9 mouse cellular contexts compared by ENCODE assay signal in genomic region chr16:18233919-18234670, GRCm38 (mm10). TPM values are rescaled to one million over a fixed set of nuclear protein-coding genes. Genes with fewer than 3 reads are reported as not detected.
A peak's percentile ranks its signal among the peaks of the same experiment; 100 is the strongest.
DNase-seq lines count a peak whose midpoint lies in the region; ATAC-seq and TF ChIP-seq lines count a peak whose summit lies in the region.
"Had no signal": no experiment of that assay in that cellular context is flagged by ENCODE, and none has a peak within 500 bp of the region (broad histone marks: within the 10 kb centered on the region; RNA-seq: fewer than 3 reads in every experiment).

No protein-coding gene starts in this region.

- H3K4me1 ChIP-seq in heart, adult 2 months (ENCODE audit: control insufficient read depth, insufficient read depth, low read length) = peaks cover 24% of the 10 kb centered on the region
- peaks cover 24% of the 10 kb centered on the region for H3K4me1 ChIP-seq in forebrain, embryonic 14.5 days (ENCODE audit: control insufficient read depth, insufficient read depth, low read length)
- H3K4me1 ChIP-seq in liver, embryonic 11.5 days (replicated peaks; ENCODE audit: control insufficient read depth, insufficient read depth, low read length) = peaks cover 12% of the 10 kb centered on the region

- no peaks in the 10 kb centered on the region for H3K9me3 ChIP-seq in forebrain, embryonic 14.5 days (replicated peaks; ENCODE audit: control insufficient read depth, low read length)
- no peaks in the 10 kb centered on the region for H3K9me3 ChIP-seq in liver, embryonic 11.5 days (ENCODE audit: control insufficient read depth, low read length)

- H3K36me3 ChIP-seq in heart, adult 2 months (ENCODE audit: control insufficient read depth, insufficient read depth, low read length) = no peaks in the 10 kb centered on the region
- H3K36me3 ChIP-seq in forebrain, embryonic 14.5 days (ENCODE audit: control insufficient read depth, insufficient read depth, low read length) = peaks cover 20% of the 10 kb centered on the region
- H3K36me3 ChIP-seq in liver, embryonic 11.5 days (ENCODE audit: control insufficient read depth, insufficient read depth, low read length) = peaks cover 10% of the 10 kb centered on the region
- H3K36me3 ChIP-seq in splenic B cell, adult 2 months (ENCODE audit: control insufficient read depth, insufficient read depth, low read length, poor library complexity, severe bottlenecking) = 0 out of 2 replicates have a peak, but pooled peaks cover 2% of the 10 kb centered on the region

- no peak for TF ChIP-seq CTCF in heart, adult 2 months (IDR thresholded peaks at IDR 0.05)

- peak; percentile 2 for ATAC-seq in CD4-positive, CD25-positive, alpha-beta regulatory T cell, adult 4 months
- ATAC-seq in forebrain, embryonic 14.5 days = peak; percentile 11
- no peak for ATAC-seq in liver, embryonic 11.5 days (replicated peaks; ENCODE audit: low FRiP score)

- WGBS in heart, adult 2 months = 10% methylated on average over 13 of the region's 13 CpGs
- 16% methylated on average over 13 of the region's 13 CpGs for WGBS in forebrain, embryonic 14.5 days
- 23% methylated on average over 13 of the region's 13 CpGs for WGBS in liver, embryonic 11.5 days

- peak overlapping the region; percentile 90 for H3K4me2 ChIP-seq in forebrain, embryonic 14.5 days (ENCODE audit: low read length)
- peak overlapping the region; percentile 88 for H3K4me2 ChIP-seq in liver, embryonic 11.5 days

- TF ChIP-seq EP300 in heart, adult 2 months (IDR thresholded peaks at IDR 0.05; ENCODE audit: insufficient read depth, low read depth, low read length) = no peak

- peak overlapping the region; percentile 78 for H3K27ac ChIP-seq in heart, adult 2 months
- peak overlapping the region; percentile 88; the same call in 1 of the 2 replicates for H3K27ac ChIP-seq in forebrain, embryonic 14.5 days (ENCODE audit: low read depth, low read length)
- no peak overlapping the region for H3K27ac ChIP-seq in liver, embryonic 11.5 days (ENCODE audit: low read depth, low read length)

- H3K79me2 ChIP-seq in heart, adult 2 months (replicated peaks; ENCODE audit: control insufficient read depth, insufficient read depth, low read length) = peaks cover 2% of the 10 kb centered on the region

- no peaks in the 10 kb centered on the region for H3K27me3 ChIP-seq in heart, adult 2 months (ENCODE audit: control insufficient read depth, insufficient read depth, low read length)
- H3K27me3 ChIP-seq in forebrain, embryonic 14.5 days (replicated peaks; ENCODE audit: control insufficient read depth, insufficient read depth, low read length) = no peaks in the 10 kb centered on the region
- H3K27me3 ChIP-seq in liver, embryonic 11.5 days (replicated peaks; ENCODE audit: control insufficient read depth, insufficient read depth, low read length) = peaks cover 6% of the 10 kb centered on the region; the same call in 1 of the 2 replicates
- no peaks in the 10 kb centered on the region for H3K27me3 ChIP-seq in splenic B cell, adult 2 months (ENCODE audit: control insufficient read depth, insufficient read depth, low read length, poor library complexity, severe bottlenecking)

- DNase-seq in heart, adult 2 months = no peak
- no peak for DNase-seq in heart, adult 9 months (ENCODE audit: low spot score in 2 of 2)
- no peak for DNase-seq in forebrain, embryonic 14.5 days (ENCODE audit: low spot score)
- peak; percentile 54 for DNase-seq in liver, embryonic 11.5 days (ENCODE audit: low spot score)
- DNase-seq in splenic B cell, adult 2 months (ENCODE audit: low read depth, low spot score) = peak; percentile 33
- no peak for DNase-seq in right cerebral cortex, postnatal 14 days
- DNase-seq in cerebellum, adult 18-20 months = no peak

- no peak for TF ChIP-seq POLR2A in heart, adult 2 months (IDR thresholded peaks at IDR 0.05; ENCODE audit: insufficient read depth, low read depth, low read length)

- peak overlapping the region; percentile 72 for H3K9ac ChIP-seq in heart, adult 2 months (ENCODE audit: low read depth, low read length)
- peak overlapping the region; percentile 88 for H3K9ac ChIP-seq in forebrain, embryonic 14.5 days (ENCODE audit: low read length)
- H3K9ac ChIP-seq in liver, embryonic 11.5 days (ENCODE audit: low read depth, low read length) = peak overlapping the region; percentile 72

- H3K4me3 ChIP-seq in heart, adult 2 months = peak overlapping the region; percentile 93
- peak overlapping the region; percentile 84 for H3K4me3 ChIP-seq in forebrain, embryonic 14.5 days (ENCODE audit: low read depth, low read length)
- H3K4me3 ChIP-seq in liver, embryonic 11.5 days (ENCODE audit: low read depth, low read length) = peak overlapping the region; percentile 79

- intact Hi-C loops in heart, adult 2 months (cut with DNase I) = loop anchor here (2.0 to 10.0 kb wide), 2 partner anchors 15 to 309 kb away; partner anchors contain the start of genes Ranbp1, Slc25a1 and Trmt2a

RNA-seq across cellular contexts. Expression of gene Zdhhc8, which starts 0.8 kb away (rescaled TPM):
- total RNA-seq in heart, adult 2 months (2021) = 10 to 100 TPM; 19.6 to 22.7 TPM
- polyA plus RNA-seq in heart, adult 2 months (2012; rRNA removed) = 36.0 and 51.5 TPM in 2 replicates
- 1 to 10 TPM; 1.6 to 3.2 TPM for polyA plus RNA-seq in CD4-positive, CD25-positive, alpha-beta regulatory T cell, adult 4 months (2017; shearing (Covaris generic))
- 5.9 and 10.2 TPM in 2 replicates for polyA plus RNA-seq in forebrain, embryonic 14.5 days (2014; fragmentation: Nextera tagmentation; extraction: Ambion mirVana)
- polyA plus RNA-seq in liver, embryonic 11.5 days (2014; fragmentation: Nextera tagmentation; extraction: Ambion mirVana) = 7.7 and 7.8 TPM in 2 replicates

RNA-seq across cellular contexts. Expression of gene Trmt2a, which starts 14.4 kb away (rescaled TPM):
- total RNA-seq in heart, adult 2 months (2021) = 10 to 100 TPM; 19.6 to 19.8 TPM
- polyA plus RNA-seq in heart, adult 2 months (2012; rRNA removed) = 26.8 and 32.4 TPM in 2 replicates
- polyA plus RNA-seq in CD4-positive, CD25-positive, alpha-beta regulatory T cell, adult 4 months (2017; shearing (Covaris generic)) = 10 to 100 TPM; 42.2 to 67.6 TPM
- polyA plus RNA-seq in forebrain, embryonic 14.5 days (2014; fragmentation: Nextera tagmentation; extraction: Ambion mirVana) = 95.0 and 95.4 TPM in 2 replicates
- 127 and 130 TPM in 2 replicates for polyA plus RNA-seq in liver, embryonic 11.5 days (2014; fragmentation: Nextera tagmentation; extraction: Ambion mirVana)

RNA-seq across cellular contexts. Expression of gene Ranbp1, which starts 14.4 kb away (rescaled TPM):
- 10 to 100 TPM; 40.1 to 41.2 TPM for total RNA-seq in heart, adult 2 months (2021)
- polyA plus RNA-seq in heart, adult 2 months (2012; rRNA removed) = 20.9 and 25.1 TPM in 2 replicates
- 100 to 1,000 TPM; 122 to 138 TPM for polyA plus RNA-seq in CD4-positive, CD25-positive, alpha-beta regulatory T cell, adult 4 months (2017; shearing (Covaris generic))
- polyA plus RNA-seq in forebrain, embryonic 14.5 days (2014; fragmentation: Nextera tagmentation; extraction: Ambion mirVana) = 527 and 537 TPM in 2 replicates
- polyA plus RNA-seq in liver, embryonic 11.5 days (2014; fragmentation: Nextera tagmentation; extraction: Ambion mirVana) = 943 and 989 TPM in 2 replicates

RNA-seq across cellular contexts. Expression of gene Ccdc188, which starts 16.4 kb away (rescaled TPM):
- total RNA-seq in heart, adult 2 months (2021) = not detected
- polyA plus RNA-seq in heart, adult 2 months (2012; rRNA removed) = not detected in 2 replicates
- not detected for polyA plus RNA-seq in CD4-positive, CD25-positive, alpha-beta regulatory T cell, adult 4 months (2017; shearing (Covaris generic))
- polyA plus RNA-seq in forebrain, embryonic 14.5 days (2014; fragmentation: Nextera tagmentation; extraction: Ambion mirVana) = 0.13 and 0.16 TPM in 2 replicates
- not detected in 2 replicates for polyA plus RNA-seq in liver, embryonic 11.5 days (2014; fragmentation: Nextera tagmentation; extraction: Ambion mirVana)
- total RNA-seq: left cerebral cortex, postnatal 14 days had no signal

RNA-seq across cellular contexts. Expression of gene Gm49776, which starts 24.0 kb away (rescaled TPM):
- not detected for total RNA-seq in heart, adult 2 months (2021)
- not detected in 2 replicates for polyA plus RNA-seq in heart, adult 2 months (2012; rRNA removed)
- polyA plus RNA-seq in CD4-positive, CD25-positive, alpha-beta regulatory T cell, adult 4 months (2017; shearing (Covaris generic)) = not detected
- polyA plus RNA-seq in forebrain, embryonic 14.5 days (2014; fragmentation: Nextera tagmentation; extraction: Ambion mirVana) = 1.8 TPM in 1 of 2 replicates, not detected in the other
- polyA plus RNA-seq in liver, embryonic 11.5 days (2014; fragmentation: Nextera tagmentation; extraction: Ambion mirVana) = 1.5 and 4.1 TPM in 2 replicates
- total RNA-seq: left cerebral cortex, postnatal 14 days had no signal

Comparison
In these comparisons a context has a peak if more than half of its experiments do, and no peak if none do; other contexts are left out.
1. DNase-seq: peak in liver, embryonic 11.5 days (single experiment) and splenic B cell, adult 2 months (single experiment); none in heart, adult 2 months (0 of 2), heart, adult 9 months (0 of 2), forebrain, embryonic 14.5 days (single experiment), right cerebral cortex, postnatal 14 days (single experiment) and cerebellum, adult 18-20 months (0 of 2).
2. Peak in every context shown above with its lines, with median percentiles within 50 percentile points of each other: H3K4me3 ChIP-seq and H3K9ac ChIP-seq.